Mouse (Mus musculus) ES-Bruce4 (cell line): Measurements from ENCODE around the gene Ipo13. TPM values are rescaled to one million over a fixed set of nuclear protein-coding genes. Genes with fewer than 3 reads are reported as not detected.

Experiments used
- H3K27ac ChIP-seq: 2 replicates; pipeline ENCODE4 v1.5.1; 2012; ENCODE audit warnings: low read length, inconsistent platforms; ENCODE audit not compliant: insufficient read depth
- H3K27me3 ChIP-seq: 2 replicates; pipeline ENCODE4 v1.6.1; 2012; ENCODE audit warnings: mild to moderate bottlenecking, low read length, inconsistent platforms; ENCODE audit not compliant: control insufficient read depth, poor library complexity, insufficient read depth, severe bottlenecking
- H3K36me3 ChIP-seq: 2 replicates; pipeline ENCODE4 v1.6.1; 2012; ENCODE audit warnings: inconsistent platforms, mild to moderate bottlenecking, low read length, moderate library complexity; ENCODE audit not compliant: control insufficient read depth, poor library complexity, insufficient read depth, severe bottlenecking
- H3K4me1 ChIP-seq: one replicate; pipeline ENCODE4 v1.8.1; 2011; ENCODE audit warnings: low read length; ENCODE audit not compliant: control insufficient read depth, insufficient read depth
- H3K4me3 ChIP-seq: 2 replicates; pipeline ENCODE4 v1.5.1; 2011; ENCODE audit warnings: low read depth, mild to moderate bottlenecking, low read length
- H3K9ac ChIP-seq: 2 replicates; pipeline ENCODE4 v1.6.1; 2012; ENCODE audit warnings: low read depth, mild to moderate bottlenecking, inconsistent platforms; ENCODE audit not compliant: poor library complexity, severe bottlenecking
- H3K9me3 ChIP-seq: replicated peaks from 2 replicates; pipeline ENCODE4 v1.6.1; 2012; ENCODE audit warnings: mild to moderate bottlenecking, low read length, inconsistent platforms; ENCODE audit not compliant: control insufficient read depth, poor library complexity, insufficient read depth, severe bottlenecking
- CTCF ChIP-seq: IDR thresholded peaks from one replicate; pipeline ENCODE4 v1.8.1; 2011; ENCODE audit warnings: low read depth, low read length
- EP300 ChIP-seq: IDR thresholded peaks from 2 replicates; pipeline ENCODE4 v1.6.1; 2011; ENCODE audit warnings: low read depth, low read length; ENCODE audit not compliant: insufficient read depth
- POLR2A ChIP-seq: IDR thresholded peaks from one replicate; pipeline ENCODE4 v1.8.1; 2011; ENCODE audit warnings: low read length; ENCODE audit not compliant: insufficient read depth
- polyA plus RNA-seq: library from polyadenylated mRNA; stranded (reverse); fragments of >200 nt; gene quantifications from 2 replicates; pipeline ENCODE4 v1.2.4, GENCODE M21; 2011; ENCODE audit warnings: low read depth; ENCODE audit not compliant: missing spikeins, insufficient read depth, insufficient read length

The Ipo13 gene
- polyA plus RNA-seq, 1 experiment = 24.7 TPM

DNA sequence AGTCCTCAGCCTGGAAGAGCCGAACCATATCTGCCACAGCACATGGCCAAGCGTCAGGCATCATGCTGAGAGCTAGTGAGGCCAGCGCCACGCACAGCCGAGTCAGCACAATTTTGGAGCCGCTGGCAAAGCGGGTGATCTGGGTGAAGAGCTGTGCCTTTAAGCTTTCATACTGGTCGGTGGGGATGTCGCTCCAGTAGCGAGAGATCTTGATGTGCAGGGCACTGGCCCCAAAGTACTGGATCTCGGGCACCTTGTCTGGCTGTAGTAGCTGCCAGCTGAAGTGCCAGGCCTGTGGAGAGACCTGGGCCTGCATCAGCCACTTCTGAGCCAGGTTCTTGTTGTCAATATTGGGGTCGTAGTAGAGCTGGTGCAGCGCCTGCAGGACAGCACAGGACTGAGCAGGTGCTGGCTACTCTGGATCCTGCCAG lies 2.7 kb downstream of the Ipo13 start:
- Histone ChIP-seq H3K9ac (no peak overlapping the region), H3K9me3 (no peaks in the 10 kb centered on the region), H3K4me3 (no peak overlapping the region), H3K36me3 (no peaks in the 10 kb centered on the region; the same call in 1 of the 2 replicates), H3K4me1 (peaks cover 2% of the 10 kb centered on the region), H3K27ac (no peak overlapping the region), H3K27me3 (no peaks in the 10 kb centered on the region)
- TF ChIP-seq EP300 (no peak), CTCF (no peak), POLR2A (no peak)

DNA sequence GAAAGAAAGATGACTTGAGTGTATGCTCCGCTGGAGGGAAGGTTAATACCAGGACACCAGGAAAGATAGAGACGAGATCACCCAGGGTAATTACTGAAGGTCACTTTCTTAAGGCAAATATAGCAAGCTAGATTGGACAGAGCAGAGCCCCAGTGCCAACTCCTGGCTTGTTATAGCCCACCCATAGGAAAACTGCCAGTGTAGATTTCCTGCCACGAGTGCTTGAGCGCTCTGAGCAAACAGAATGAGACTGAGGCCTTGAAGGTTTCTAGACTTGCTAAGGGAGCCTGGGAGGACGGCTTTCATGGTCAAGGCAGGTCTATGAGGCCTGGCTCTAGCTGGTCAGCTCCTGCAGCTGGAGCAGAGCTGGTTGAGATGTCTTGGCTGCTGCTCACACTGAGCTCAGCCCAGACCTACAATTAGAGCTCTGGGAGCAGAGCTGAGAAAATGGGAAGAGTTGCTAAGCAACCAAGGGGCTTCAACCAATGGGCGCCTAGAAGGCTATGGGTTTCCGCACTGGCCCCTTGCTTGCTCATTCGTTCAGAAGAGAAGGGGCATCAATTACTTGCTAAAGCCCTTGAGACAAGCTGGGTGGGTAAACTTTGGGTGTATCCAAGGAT lies 5.9 kb downstream of the Ipo13 start:
- H3K9me3 ChIP-seq = no peaks in the 10 kb centered on the region
- H3K4me3 ChIP-seq = no peak overlapping the region
- no peak overlapping the region for H3K9ac ChIP-seq
- peaks cover 2% of the 10 kb centered on the region for H3K4me1 ChIP-seq
- TF ChIP-seq CTCF (no peak), POLR2A (no peak), EP300 (no peak)
- no peaks in the 10 kb centered on the region; the same call in 1 of the 2 replicates for H3K36me3 ChIP-seq
- no peak overlapping the region for H3K27ac ChIP-seq
- H3K27me3 ChIP-seq = no peaks in the 10 kb centered on the region

DNA sequence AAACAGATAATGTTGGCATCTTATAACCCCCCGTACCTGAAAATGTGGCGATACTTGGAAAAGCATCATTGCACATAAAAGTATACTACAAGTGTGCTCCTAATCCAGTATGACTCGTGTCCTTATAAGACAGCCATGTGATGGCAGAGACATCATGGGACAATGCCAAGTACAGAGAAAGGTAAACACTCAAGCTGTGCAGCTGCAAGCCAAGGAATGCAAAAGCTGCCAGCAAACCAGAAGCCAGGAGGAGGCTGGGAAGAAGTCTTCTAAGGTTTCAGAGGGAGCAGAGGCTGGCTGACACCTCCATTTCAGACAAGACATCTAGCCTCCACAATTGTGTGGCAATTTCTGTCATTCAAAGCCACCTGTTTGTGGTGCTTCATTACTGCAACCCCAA lies 8.6 kb downstream of the Ipo13 start:
- TF ChIP-seq POLR2A = no peak
- TF ChIP-seq CTCF = no peak
- TF ChIP-seq EP300 = no peak
- no peak overlapping the region for H3K4me3 ChIP-seq
- peaks cover 8% of the 10 kb centered on the region for H3K36me3 ChIP-seq
- no peaks in the 10 kb centered on the region for H3K9me3 ChIP-seq
- H3K4me1 ChIP-seq = no peaks in the 10 kb centered on the region
- H3K27me3 ChIP-seq = no peaks in the 10 kb centered on the region
- H3K27ac ChIP-seq = no peak overlapping the region
- no peak overlapping the region for H3K9ac ChIP-seq

DNA sequence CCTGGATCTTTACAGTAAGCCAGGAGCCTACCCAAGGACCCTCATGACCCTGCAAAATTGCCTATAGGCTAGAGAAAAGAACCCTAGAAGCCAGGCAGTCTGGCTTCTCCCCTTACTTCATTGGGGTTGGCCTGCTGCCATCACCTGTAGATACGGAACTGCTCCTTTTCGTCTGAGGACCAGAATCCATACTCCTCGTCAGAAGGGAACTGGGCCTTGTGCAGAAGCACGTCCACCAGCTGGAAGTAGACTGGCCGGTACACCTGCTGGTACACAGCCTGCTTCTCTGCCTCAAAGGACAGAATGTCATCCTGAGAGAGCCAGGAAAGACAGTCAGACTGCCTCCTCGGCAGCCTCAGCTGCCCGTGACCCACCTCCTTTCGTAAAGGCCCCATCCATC lies 10.0 kb downstream of the Ipo13 start:
- Histone ChIP-seq H3K27ac (no peak overlapping the region), H3K36me3 (peaks cover 9% of the 10 kb centered on the region), H3K9me3 (no peaks in the 10 kb centered on the region), H3K27me3 (no peaks in the 10 kb centered on the region), H3K4me3 (no peak overlapping the region), H3K9ac (no peak overlapping the region), H3K4me1 (no peaks in the 10 kb centered on the region)
- TF ChIP-seq POLR2A = no peak
- TF ChIP-seq CTCF = no peak
- TF ChIP-seq EP300 = no peak

DNA sequence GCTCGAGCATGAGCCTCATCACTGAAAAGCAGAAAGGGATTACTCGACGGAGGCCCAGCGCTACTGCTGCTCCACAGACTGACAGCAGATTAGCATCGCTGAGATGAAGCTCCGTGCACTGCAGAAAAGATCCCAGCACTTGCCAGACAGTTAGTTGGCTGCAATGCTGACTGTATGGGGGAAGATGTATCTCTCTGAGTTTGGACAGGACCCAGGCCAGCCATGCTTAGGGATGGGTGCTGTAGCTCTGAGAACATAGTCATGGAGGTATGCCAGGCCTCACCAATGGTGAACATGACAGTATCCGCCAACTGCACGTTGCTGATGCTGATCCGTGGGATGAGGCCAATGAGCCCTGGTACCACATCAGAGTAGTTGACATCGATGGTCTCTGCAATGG lies 10.7 kb downstream of the Ipo13 start:
- Histone ChIP-seq H3K27ac (no peak overlapping the region), H3K4me3 (no peak overlapping the region), H3K36me3 (peaks cover 11% of the 10 kb centered on the region), H3K4me1 (no peaks in the 10 kb centered on the region), H3K27me3 (no peaks in the 10 kb centered on the region), H3K9me3 (no peaks in the 10 kb centered on the region), H3K9ac (no peak overlapping the region)
- TF ChIP-seq EP300 = no peak
- no peak for TF ChIP-seq POLR2A
- no peak for TF ChIP-seq CTCF

DNA sequence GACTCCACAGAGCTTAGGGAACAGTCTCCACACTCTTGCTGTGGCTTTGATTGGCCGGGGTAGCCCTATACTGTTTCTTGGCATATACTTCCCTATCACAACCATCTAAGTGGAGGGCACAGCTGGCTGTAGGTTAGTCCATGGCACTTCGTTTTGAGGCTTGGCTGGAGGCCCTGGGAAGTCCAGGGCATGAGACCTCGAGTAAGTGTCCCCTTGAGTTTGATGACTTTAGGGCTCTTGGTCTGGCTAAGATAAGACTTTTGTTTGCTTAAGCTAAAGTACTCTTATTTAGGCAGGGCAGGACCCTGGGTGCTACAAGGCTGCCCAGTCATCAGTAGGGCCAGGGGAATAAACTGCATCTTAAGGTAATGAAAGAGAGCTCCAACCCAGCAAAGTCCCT lies 16.7 kb downstream of the Ipo13 start:
- no peaks in the 10 kb centered on the region for H3K4me1 ChIP-seq
- no peak overlapping the region for H3K4me3 ChIP-seq
- no peak overlapping the region for H3K27ac ChIP-seq
- H3K9ac ChIP-seq = no peak overlapping the region
- H3K36me3 ChIP-seq = peaks cover 11% of the 10 kb centered on the region
- H3K9me3 ChIP-seq = no peaks in the 10 kb centered on the region
- no peak for TF ChIP-seq EP300
- no peak for TF ChIP-seq POLR2A
- TF ChIP-seq CTCF = no peak
- no peaks in the 10 kb centered on the region for H3K27me3 ChIP-seq
